Mouse (Mus musculus) small intestine, adult 2 months (tissue): Measurements from ENCODE around the gene Ube2i. TPM values are rescaled to one million over a fixed set of nuclear protein-coding genes. Genes with fewer than 3 reads are reported as not detected.
A peak's percentile ranks its signal among the peaks of the same experiment; 100 is the strongest.

Source experiments
- H3K27ac ChIP-seq: fragments of 200-500 bp; 2 replicates; pipeline ENCODE4 v1.5.1; 2012; ENCODE audit warnings: low read depth, low read length, control low read depth, inconsistent platforms; ENCODE audit not compliant: insufficient read depth
- H3K27me3 ChIP-seq: fragments of 200-500 bp; 2 replicates; pipeline ENCODE4 v1.6.1; 2012; ENCODE audit warnings: mild to moderate bottlenecking, moderate library complexity, low read length, inconsistent platforms; ENCODE audit not compliant: control insufficient read depth, insufficient read depth
- H3K36me3 ChIP-seq: fragments of 200-500 bp; 2 replicates; pipeline ENCODE4 v1.6.1; 2012; ENCODE audit warnings: mild to moderate bottlenecking, low read length, control low read depth, inconsistent platforms; ENCODE audit not compliant: control insufficient read depth, insufficient read depth
- H3K4me1 ChIP-seq: fragments of 200-500 bp; 2 replicates; pipeline ENCODE4 v1.6.1; 2012; ENCODE audit warnings: low read length, inconsistent platforms, mixed read lengths; ENCODE audit not compliant: control insufficient read depth, insufficient read depth, insufficient read length
- H3K4me3 ChIP-seq: fragments of 200-500 bp; 2 replicates; pipeline ENCODE4 v1.5.1; 2012; ENCODE audit warnings: low read depth, mild to moderate bottlenecking, control low read depth, inconsistent platforms, low read length, moderate library complexity
- CTCF ChIP-seq: fragments of 200-500 bp; IDR thresholded peaks from 2 replicates; pipeline ENCODE4 v1.5.1; 2012; ENCODE audit warnings: low read depth, mild to moderate bottlenecking, control low read depth, inconsistent platforms, low read length, moderate library complexity, mixed read lengths; ENCODE audit not compliant: insufficient replicate concordance, insufficient read length; ENCODE audit errors: extremely low read depth
- POLR2A ChIP-seq: fragments of 200-500 bp; IDR thresholded peaks from 2 replicates; pipeline ENCODE4 v1.6.1; 2012; ENCODE audit warnings: low read depth, mild to moderate bottlenecking, control low read depth, inconsistent platforms, low read length, moderate library complexity
- WGBS: fragments of 180-500 bp; shearing (Covaris S2); methylation state at CpG from one replicate; pipeline ENCODE4 v1.1.7; 2018; 5-methylcytosine and 5-hydroxymethylcytosine counted together
- polyA plus RNA-seq: library from polyadenylated mRNA; depleted of rRNA; stranded (reverse); fragments of >200 nt; gene quantifications from 2 replicates; pipeline ENCODE4 v1.2.3, GENCODE M21; 2012

Ube2i gene
- polyA plus RNA-seq, 1 experiment: 50.8 TPM

GRCm38 (mm10) chr17:25255110-25255509 is 19.3 kb downstream of the Ube2i start:
- TF ChIP-seq CTCF: no peak
- TF ChIP-seq POLR2A: no peak
- peak overlapping the region; percentile 48; the same call in 1 of the 2 replicates for H3K4me3 ChIP-seq
- H3K4me1 ChIP-seq: peaks cover 6% of the 10 kb centered on the region
- H3K36me3 ChIP-seq: peaks cover 6% of the 10 kb centered on the region; the same call in 1 of the 2 replicates
- WGBS: 55% methylated on average over 2 of the region's 2 CpGs
- no peak overlapping the region for H3K27ac ChIP-seq
- peaks cover 17% of the 10 kb centered on the region for H3K27me3 ChIP-seq

- TF ChIP-seq POLR2A (no peak), CTCF (no peak)
- peaks cover 17% of the 10 kb centered on the region for H3K27me3 ChIP-seq
- no peaks in the 10 kb centered on the region for H3K36me3 ChIP-seq
- peaks cover 6% of the 10 kb centered on the region for H3K4me1 ChIP-seq
- WGBS: 26% methylated on average over 10 of the region's 10 CpGs
- H3K4me3 ChIP-seq: no peak overlapping the region
- H3K27ac ChIP-seq: no peak overlapping the region
These were observed 20.7 kb downstream of the Ube2i start for GRCm38 (mm10) chr17:25253760-25254159.

- Histone ChIP-seq H3K27ac (no peak overlapping the region), H3K27me3 (peaks cover 17% of the 10 kb centered on the region), H3K4me3 (no peak overlapping the region), H3K4me1 (peaks cover 4% of the 10 kb centered on the region; the same call in 1 of the 2 replicates), H3K36me3 (no peaks in the 10 kb centered on the region)
- TF ChIP-seq POLR2A (no peak), CTCF (no peak)
- 45% methylated on average over 3 of the region's 3 CpGs for WGBS
These were observed 21.8 kb downstream of the Ube2i start for GRCm38 (mm10) chr17:25252643-25253042.

GRCm38 (mm10) chr17:25250181-25250835 is 24.1 kb downstream of the Ube2i start:
- Histone ChIP-seq H3K36me3 (no peaks in the 10 kb centered on the region), H3K27ac (no peak overlapping the region)
- WGBS: 76% methylated on average over 8 of the region's 8 CpGs

GRCm38 (mm10) chr17:25248033-25248750 is 26.2 kb downstream of the Ube2i start:
- no peak overlapping the region for H3K27ac ChIP-seq
- WGBS: 67% methylated on average over 18 of the region's 18 CpGs

More at GRCm38 (mm10) chr17:25250181-25250835, 24.1 kb downstream of the Ube2i start:
- peaks cover 5% of the 10 kb centered on the region for H3K27me3 ChIP-seq
- H3K4me3 ChIP-seq: no peak overlapping the region
- no peak for TF ChIP-seq CTCF
- TF ChIP-seq POLR2A: no peak
- H3K4me1 ChIP-seq: no peaks in the 10 kb centered on the region

GRCm38 (mm10) chr17:25244239-25244638 is 30.2 kb downstream of the Ube2i start:
- H3K36me3 ChIP-seq: peaks cover 8% of the 10 kb centered on the region; the same call in 1 of the 2 replicates
- H3K27me3 ChIP-seq: no peaks in the 10 kb centered on the region
- no peak overlapping the region for H3K4me3 ChIP-seq
- WGBS: 72% methylated on average over 16 of the region's 16 CpGs
- no peak for TF ChIP-seq POLR2A
- TF ChIP-seq CTCF: no peak
- H3K4me1 ChIP-seq: no peaks in the 10 kb centered on the region
- no peak overlapping the region for H3K27ac ChIP-seq

More at GRCm38 (mm10) chr17:25248033-25248750, 26.2 kb downstream of the Ube2i start:
- Histone ChIP-seq H3K4me1 (no peaks in the 10 kb centered on the region), H3K4me3 (no peak overlapping the region), H3K36me3 (peaks cover 1% of the 10 kb centered on the region; the same call in 1 of the 2 replicates), H3K27me3 (no peaks in the 10 kb centered on the region; the same call in 1 of the 2 replicates)
- no peak for TF ChIP-seq CTCF
- TF ChIP-seq POLR2A: no peak
